Mouse (Mus musculus): ENCODE measurements around the gene Tubgcp2.

- TF ChIP-seq USF2 (IDR thresholded peaks at IDR 0.05; ENCODE audit: borderline replicate concordance in 1 of 2, insufficient read depth in 1 of 2, low read depth in 1 of 2, low read length in 2 of 2) (no peak), CTCF (IDR thresholded peaks at IDR 0.05 in 2 of 3, conservative IDR thresholded peaks at IDR 0.05 in 1 of 3; ENCODE audit: control insufficient read depth in 1 of 3, insufficient read depth in 1 of 3, low read depth in 2 of 3, low read length in 3 of 3, poor library complexity in 1 of 3, severe bottlenecking in 1 of 3) (no peak), NELFE (IDR thresholded peaks at IDR 0.05; ENCODE audit: low read depth, low read length) (no peak), CHD2 (IDR thresholded peaks at IDR 0.05; ENCODE audit: low read length) (no peak), POLR2A (IDR thresholded peaks at IDR 0.05; ENCODE audit: control insufficient read depth in 1 of 2, insufficient read depth in 1 of 2, low read depth in 1 of 2, low read length in 2 of 2, poor library complexity in 1 of 2) (no peak), MXI1 (IDR thresholded peaks at IDR 0.05; ENCODE audit: low read depth, low read length) (no peak), GATA1 (IDR thresholded peaks at IDR 0.05; ENCODE audit: low read depth, low read length) (no peak), ZMIZ1 (IDR thresholded peaks at IDR 0.05; ENCODE audit: low read depth, low read length) (no peak)
These were observed 11.4 kb upstream of the Tubgcp2 start for GRCm38 (mm10) chr7:140047811-140048311.
